ENCODE assay signal across 8 mouse cellular contexts in genomic region chr1:119420984-119421575, GRCm38 (mm10). TPM values are rescaled to one million over a fixed set of nuclear protein-coding genes. Genes with fewer than 3 reads are reported as not detected.
DNase-seq lines count a peak whose midpoint lies in the region; ATAC-seq and TF ChIP-seq lines count a peak whose summit lies in the region.

No protein-coding gene starts in this region.

- H3K27ac ChIP-seq in cortical plate, adult 2 months (ENCODE audit: insufficient read depth, low read length), result peak overlapping the region; percentile 63; the same call in 1 of the 2 replicates

- H3K4me1 ChIP-seq in megakaryocyte, embryonic 14.5 days, result peaks cover 25% of the 10 kb centered on the region
- no peaks in the 10 kb centered on the region for H3K4me1 ChIP-seq in cortical plate, adult 2 months (ENCODE audit: control insufficient read depth, insufficient read depth, low read length)

- no peak for TF ChIP-seq POLR2A in cortical plate, adult 2 months (IDR thresholded peaks at IDR 0.05; ENCODE audit: extremely low read depth, insufficient read depth, low read length)

- peak; percentile 8 to 15 for DNase-seq in heart, adult 9 months (ENCODE audit: low spot score in 2 of 2)
- peak; percentile 55 for DNase-seq in kidney, postnatal 10 days
- DNase-seq in lung, postnatal 4 days, result peak; percentile 40 to 66
- DNase-seq in frontal cortex, postnatal 14 days (ENCODE audit: low spot score in 2 of 2), result no peak

- H3K36me3 ChIP-seq in megakaryocyte, embryonic 14.5 days (replicated peaks; ENCODE audit: low read length), result no peaks in the 10 kb centered on the region

- no peak for ATAC-seq in megakaryocyte, adult 5-6 weeks (ENCODE audit: poor library complexity, severe bottlenecking)
- ATAC-seq in megakaryocyte-erythroid progenitor cell, adult 5-6 weeks (replicated peaks; ENCODE audit: low FRiP score, low TSS enrichment, poor library complexity, severe bottlenecking), result no peak

- H3K4me3 ChIP-seq in megakaryocyte, embryonic 14.5 days (replicated peaks), result peak overlapping the region; percentile 90
- H3K4me3 ChIP-seq in cortical plate, adult 2 months (ENCODE audit: insufficient read depth, low read length), result peak overlapping the region; percentile 34

- peaks cover 98% of the 10 kb centered on the region for H3K27me3 ChIP-seq in megakaryocyte, embryonic 14.5 days (replicated peaks)

- peaks cover 19% of the 10 kb centered on the region for H3K9me3 ChIP-seq in megakaryocyte, embryonic 14.5 days

- no peak for TF ChIP-seq CTCF in cortical plate, adult 2 months (IDR thresholded peaks at IDR 0.05; ENCODE audit: extremely low read depth, insufficient read depth, low read length)

RNA-seq across cellular contexts. Expression of gene Inhbb, which starts 1.0 kb away (rescaled TPM):
- 0.07 TPM in 1 of 2 replicates, not detected in the other for polyA plus RNA-seq in megakaryocyte, embryonic 14.5 days (2012; ENCODE audit: insufficient read depth, low replicate concordance)
- total RNA-seq in megakaryocyte, adult 5-6 weeks (2015), result not detected in 2 replicates
- total RNA-seq in megakaryocyte, adult 5-6 weeks (2017), result not detected in 2 replicates
- 3.5 TPM in 2 replicates for polyA plus RNA-seq in cortical plate, adult 2 months (2012; rRNA removed)
- not detected in 2 replicates for total RNA-seq in megakaryocyte-erythroid progenitor cell, adult 5-6 weeks (2014; fragmentation: Nextera tagmentation)
- total RNA-seq in megakaryocyte-erythroid progenitor cell, adult 5-6 weeks (2017), result not detected in 2 replicates

Comparison
In these comparisons a context has a peak if more than half of its experiments do, and no peak if none do; other contexts are left out.
1. DNase-seq: peak in heart, adult 9 months (2 of 2), kidney, postnatal 10 days (single experiment) and lung, postnatal 4 days (2 of 2); none in frontal cortex, postnatal 14 days (0 of 2).